Mouse (Mus musculus) cerebral cortex, adult 2 months (tissue): ENCODE results near the gene Hnrnpl.

Experiments
- WGBS: fragments of 180-500 bp; shearing (Covaris S2); methylation state at CpG from one replicate; pipeline ENCODE4 v1.1.7; 2018; 5-methylcytosine and 5-hydroxymethylcytosine counted together

Hnrnpl gene

DNA sequence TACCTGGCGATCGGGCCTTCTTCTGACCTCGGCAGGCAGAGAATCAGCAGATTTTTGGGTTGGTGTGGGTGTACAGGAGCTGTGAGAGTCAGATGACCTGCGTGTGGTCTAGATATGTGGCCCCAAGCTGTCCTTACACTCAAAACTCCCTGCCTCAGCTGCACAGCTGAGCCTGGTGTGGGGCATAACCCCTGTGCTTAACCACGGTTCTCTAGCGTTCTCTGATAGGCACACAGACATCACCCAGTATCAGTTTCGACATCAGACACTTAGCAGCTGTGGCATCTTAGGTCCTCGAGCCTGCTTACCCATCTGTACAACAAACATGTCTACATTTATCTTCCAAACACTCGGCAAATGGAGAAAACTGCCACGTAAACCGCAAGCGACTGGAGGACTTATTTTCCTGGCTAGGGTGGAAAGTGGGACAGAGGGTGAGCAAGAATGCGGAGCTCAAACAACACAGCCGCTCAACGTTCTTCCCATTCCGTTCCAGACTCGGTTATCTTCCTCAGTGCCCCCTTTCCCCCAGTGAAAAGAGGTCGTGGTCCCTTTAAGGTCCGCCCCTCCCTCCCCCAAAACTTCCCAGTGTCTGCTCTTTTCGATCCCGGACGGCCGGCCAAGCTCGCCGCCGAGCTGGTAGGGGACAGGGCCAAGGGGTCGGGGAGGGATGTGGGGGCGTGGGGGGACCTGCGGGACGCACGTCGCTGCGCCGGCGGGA lies at the start of gene Hnrnpl:
Gene Hnrnpl (plus strand): TSS at position 321 of the 721 bp plus-strand sequence.
- WGBS: 2% methylated on average over 35 of the region's 35 CpGs

DNA sequence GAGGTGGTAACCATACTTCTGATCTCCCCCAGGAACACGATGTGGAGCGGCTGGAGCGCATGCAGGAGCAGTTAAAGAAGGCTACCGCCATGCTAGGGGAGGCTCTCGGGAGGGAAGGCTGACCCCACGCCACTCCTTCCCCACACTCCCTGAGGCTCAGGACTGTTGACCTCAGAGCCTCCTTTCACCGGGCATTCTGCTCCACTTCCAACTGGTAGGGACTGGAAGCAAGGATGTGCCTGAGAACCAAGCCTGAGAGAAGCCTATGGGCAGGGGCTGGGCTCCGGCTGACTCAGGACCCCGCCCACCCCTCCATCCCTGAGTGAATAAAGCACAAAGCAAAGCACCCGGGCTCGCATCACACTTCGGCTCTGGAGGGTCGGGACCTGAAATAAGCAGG lies 49.7 kb upstream of the Hnrnpl start:
- 86% methylated on average over 13 of the region's 13 CpGs for WGBS

- WGBS: 93% methylated on average over 9 of the region's 9 CpGs
These were observed 46.4 kb upstream of the Hnrnpl start for GRCm38 (mm10) chr7:28761907-28762306.

GRCm38 (mm10) chr7:28765211-28765610 lies 43.1 kb upstream of the Hnrnpl start:
- 80% methylated on average over 6 of the region's 6 CpGs for WGBS

GRCm38 (mm10) chr7:28766173-28766879 lies 42.0 kb upstream of the Hnrnpl start, which contains the start of gene Sirt2:
TSS of gene Sirt2 (plus strand) at chr7:28766735.
- under 1% methylated on average over 45 of the region's 45 CpGs for WGBS

GRCm38 (mm10) chr7:28766910-28767309 lies 41.4 kb upstream of the Hnrnpl start:
- 3% methylated on average over 14 of the region's 14 CpGs for WGBS

DNA sequence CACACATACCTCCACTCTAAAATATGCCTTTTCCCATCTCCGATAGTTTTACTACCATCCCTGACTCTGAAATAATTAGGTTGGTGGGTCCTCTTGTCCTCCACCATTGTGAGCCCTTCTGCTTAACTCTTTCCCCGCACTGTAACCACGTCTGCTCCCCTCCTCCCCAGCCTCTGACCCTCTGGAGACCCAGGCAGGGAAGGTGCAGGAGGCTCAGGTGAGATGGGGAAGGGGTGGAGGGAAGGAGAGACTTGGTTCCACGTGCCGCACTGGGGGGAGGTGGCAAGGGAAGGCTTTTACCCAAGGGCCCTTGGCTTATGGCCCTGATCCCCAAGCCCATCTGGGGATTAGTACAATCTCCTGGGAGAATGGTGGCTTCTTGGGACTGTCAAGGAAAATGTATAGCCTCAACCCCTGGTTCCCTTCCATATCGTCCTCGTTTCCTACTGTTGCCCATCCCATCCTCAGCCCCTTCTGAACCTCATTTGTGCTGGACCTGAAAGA lies 40.8 kb upstream of the Hnrnpl start, which contains the start of gene Nfkbib:
Gene Nfkbib (minus strand): TSS at position 51 of the 504 bp plus-strand sequence.
- WGBS: 52% methylated on average over 7 of the region's 7 CpGs

GRCm38 (mm10) chr7:28769414-28769958 lies 38.9 kb upstream of the Hnrnpl start:
- 81% methylated on average over 9 of the region's 9 CpGs for WGBS

GRCm38 (mm10) chr7:28770309-28770708 lies 38.0 kb upstream of the Hnrnpl start:
- WGBS: 87% methylated on average over 3 of the region's 3 CpGs

DNA sequence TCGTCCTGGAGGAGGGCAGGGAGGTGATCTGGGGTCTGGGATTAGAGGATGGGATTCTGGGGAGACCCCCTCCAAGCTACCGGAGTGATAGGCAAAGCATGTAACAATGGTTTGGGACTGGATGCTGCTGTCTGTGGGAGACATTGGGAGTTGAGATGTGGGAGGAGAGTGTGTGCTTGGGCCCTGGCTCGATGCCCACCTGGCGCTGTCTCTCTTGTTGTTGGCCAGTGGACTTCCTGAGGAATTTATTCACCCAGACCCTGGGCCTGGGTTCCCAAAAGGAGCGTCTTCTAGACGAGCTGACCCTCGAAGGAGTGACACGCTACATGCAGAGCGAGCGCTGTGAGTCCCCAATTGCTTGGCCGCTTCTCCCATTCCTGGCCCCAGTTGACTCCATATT lies 36.5 kb upstream of the Hnrnpl start:
- 80% methylated on average over 11 of the region's 11 CpGs for WGBS

- 83% methylated on average over 3 of the region's 3 CpGs for WGBS
These were observed 35.2 kb upstream of the Hnrnpl start for GRCm38 (mm10) chr7:28773163-28773562.

- WGBS: 61% methylated on average over 12 of the region's 12 CpGs
These were observed 34.2 kb upstream of the Hnrnpl start for GRCm38 (mm10) chr7:28774164-28774563.

DNA sequence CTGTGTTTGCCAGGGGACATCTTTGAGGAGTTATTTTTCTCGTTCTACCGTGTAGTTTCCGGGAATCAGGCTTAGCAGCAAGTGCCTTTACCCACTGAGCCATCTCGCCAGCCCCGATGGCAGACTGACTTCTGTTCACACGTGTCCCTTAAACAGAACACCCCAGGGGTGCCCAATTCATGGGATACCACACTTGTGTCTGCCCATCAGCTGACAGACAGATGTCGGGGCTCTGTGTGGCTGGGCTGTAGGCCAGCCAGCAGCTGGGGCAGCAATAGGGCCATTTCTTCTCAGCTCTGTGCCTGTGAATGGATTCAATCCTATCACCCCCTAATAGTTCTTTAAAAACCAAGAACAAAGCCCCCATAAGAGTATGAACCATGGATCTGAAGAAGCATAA lies 33.2 kb upstream of the Hnrnpl start:
- 74% methylated on average over 7 of the region's 7 CpGs for WGBS

- WGBS: 78% methylated on average over 9 of the region's 9 CpGs
These were observed 29.5 kb upstream of the Hnrnpl start for GRCm38 (mm10) chr7:28778825-28779224.

- WGBS: 38% methylated on average over 6 of the region's 6 CpGs
These were observed 28.2 kb upstream of the Hnrnpl start for GRCm38 (mm10) chr7:28780067-28780658.

DNA sequence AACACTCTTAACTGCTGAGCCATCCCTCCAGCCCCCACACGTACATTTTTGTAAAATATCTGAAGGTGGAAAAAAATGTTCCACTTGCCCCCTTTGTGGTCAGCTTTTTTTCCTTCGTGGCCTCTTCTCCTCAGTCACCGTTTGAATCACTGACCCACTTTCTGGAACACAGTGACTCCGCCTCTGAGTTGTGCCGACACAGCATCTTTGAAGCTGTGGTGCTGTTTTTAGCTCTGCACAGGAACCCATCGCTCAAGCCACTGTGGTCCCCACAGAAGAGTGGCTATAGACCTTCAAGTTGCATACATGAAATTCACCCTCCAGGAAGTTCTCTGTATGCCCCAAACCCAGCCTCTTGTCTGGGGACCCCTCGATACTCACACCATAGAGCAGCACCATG lies 27.5 kb upstream of the Hnrnpl start:
- 37% methylated on average over 7 of the region's 7 CpGs for WGBS

GRCm38 (mm10) chr7:28781261-28781663 lies 27.1 kb upstream of the Hnrnpl start:
- 75% methylated on average over 8 of the region's 8 CpGs for whole genome bisulfite sequencing

DNA sequence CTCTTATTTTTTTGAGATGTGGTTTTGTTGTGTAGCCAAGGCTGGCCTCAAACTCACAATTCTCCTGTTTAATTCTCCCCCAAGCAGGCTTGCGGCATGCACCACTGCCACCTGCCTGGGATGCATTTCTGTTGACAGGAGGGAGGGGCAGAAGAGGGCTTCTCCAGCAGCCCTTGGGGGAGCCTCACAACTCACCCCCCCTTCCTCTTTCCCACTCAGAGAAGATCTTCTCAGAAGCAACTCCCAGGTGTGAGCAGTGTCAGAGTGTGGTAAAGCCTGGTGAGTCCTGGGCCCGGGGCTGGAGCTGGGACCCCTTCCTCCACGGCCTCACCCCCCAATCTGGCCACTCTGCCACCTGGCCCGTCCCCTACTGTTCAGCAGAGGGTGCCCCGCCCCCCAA lies 23.2 kb upstream of the Hnrnpl start:
- WGBS: 84% methylated on average over 5 of the region's 5 CpGs

DNA sequence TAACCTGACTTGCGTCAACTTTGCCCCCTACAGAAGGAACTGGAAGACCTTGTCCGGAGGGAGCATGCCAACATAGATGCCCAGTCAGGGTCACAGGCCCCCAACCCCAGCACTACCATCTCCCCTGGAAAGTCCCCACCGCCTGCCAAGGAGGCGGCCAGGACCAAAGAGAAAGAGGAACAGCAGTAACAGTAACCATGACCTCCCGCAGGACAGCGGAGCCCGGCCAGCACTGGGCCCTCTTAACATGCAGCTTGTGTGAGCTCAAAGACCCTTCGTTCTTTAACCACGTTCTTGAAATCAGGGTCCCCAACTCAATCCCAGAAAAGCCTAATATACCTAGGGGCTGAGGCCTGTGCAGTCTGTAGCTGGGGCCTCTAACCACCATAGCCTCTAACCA lies 20.5 kb upstream of the Hnrnpl start:
- WGBS: 91% methylated on average over 9 of the region's 9 CpGs

GRCm38 (mm10) chr7:28788307-28789195 lies 19.8 kb upstream of the Hnrnpl start, which contains the start of gene Rinl:
TSS of gene Rinl (plus strand) at chr7:28788969.
- WGBS: 80% methylated on average over 5 of the region's 5 CpGs

- 93% methylated on average over 3 of the region's 3 CpGs for WGBS
These were observed 19.1 kb upstream of the Hnrnpl start for GRCm38 (mm10) chr7:28789235-28789634.
